Mouse (Mus musculus) inflammation-experienced regulatory T-cells, adult 6 months (primary cell): ENCODE data around the gene Akap13. TPM values are rescaled to one million over a fixed set of nuclear protein-coding genes. Genes with fewer than 3 reads are reported as not detected.
"Not testable (repeated sequence)": the region's sequence is repeated elsewhere in the genome, so short reads cannot be mapped to it uniquely, and the experiment has no call there.

Experiments used
- ATAC-seq: one replicate; pipeline ENCODE4 v1.8.0; 2017
- polyA plus RNA-seq, 3 experiments: library from polyadenylated mRNA; unstranded; fragments of 100-300 nt; shearing (Covaris generic); gene quantifications; one replicate each; pipeline ENCODE4 v1.2.1; 2017

The Akap13 gene
- polyA plus RNA-seq, 3 experiments from 2014 or later: 228 to 429 (median 340) TPM

DNA sequence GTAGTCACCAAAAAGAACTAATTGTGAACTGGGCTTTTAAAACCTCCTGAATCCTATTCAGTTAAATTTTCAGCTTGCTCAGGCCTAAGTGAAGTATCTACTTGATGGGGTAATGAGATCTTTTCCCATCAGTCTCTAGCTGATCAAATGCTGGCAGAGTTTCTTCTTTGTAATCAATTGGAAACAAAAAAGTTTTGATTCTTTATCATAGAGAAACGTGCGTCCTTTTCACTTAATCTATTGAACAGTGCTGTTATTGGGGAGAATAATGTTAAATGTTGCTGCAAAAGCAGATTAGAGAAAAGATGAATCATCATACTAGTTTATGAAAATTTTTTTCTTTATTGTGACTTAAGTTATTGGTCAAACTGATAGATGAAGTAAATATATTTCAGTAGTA, 142.5 kb downstream of the Akap13 start:
- ATAC-seq: no peak

GRCm38 (mm10) chr7:75600360-75601075, 145.2 kb downstream of the Akap13 start:
- peak; percentile 73 for ATAC-seq

DNA sequence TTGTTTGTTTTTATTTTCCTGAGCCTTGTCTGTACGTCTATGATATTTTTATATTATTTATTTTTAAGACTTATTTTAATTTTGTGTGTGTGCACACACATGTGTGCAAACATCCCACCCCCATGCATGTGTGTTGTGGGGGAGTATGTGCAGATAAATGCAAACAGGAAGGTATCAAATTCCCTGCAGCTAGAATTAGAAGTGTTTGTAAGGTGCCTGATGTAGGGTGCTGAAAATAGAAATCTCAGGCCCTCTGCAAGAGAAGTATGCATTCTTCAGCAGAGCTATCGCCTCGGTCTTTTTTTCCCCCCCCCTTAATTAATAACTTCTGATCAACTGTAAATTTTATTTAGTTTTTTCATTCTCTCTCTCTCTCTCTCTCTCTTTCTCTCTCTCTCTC, 151.9 kb downstream of the Akap13 start:
- no peak for ATAC-seq

DNA sequence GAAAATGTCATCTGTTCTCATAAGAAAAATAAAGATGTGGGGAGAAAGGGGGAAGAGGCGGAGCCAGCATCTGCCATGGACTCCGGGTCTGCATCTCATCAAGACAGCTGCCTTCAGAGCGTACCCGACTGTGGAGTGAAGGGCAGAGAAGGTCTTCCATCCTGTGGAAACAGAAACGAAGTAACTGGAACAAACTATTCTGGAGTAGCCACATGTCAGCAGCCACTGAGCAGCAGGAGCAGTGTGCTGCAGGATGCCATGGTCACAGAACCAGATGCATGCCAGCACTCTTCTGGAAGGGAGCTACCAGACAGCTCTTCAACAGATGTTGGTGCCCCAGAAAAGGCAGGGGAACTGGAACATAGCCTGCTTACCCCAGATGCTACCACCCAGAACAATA, 153.4 kb downstream of the Akap13 start:
- no peak for ATAC-seq

GRCm38 (mm10) chr7:75609456-75610262, 154.3 kb downstream of the Akap13 start:
- ATAC-seq: peak; percentile 60

DNA sequence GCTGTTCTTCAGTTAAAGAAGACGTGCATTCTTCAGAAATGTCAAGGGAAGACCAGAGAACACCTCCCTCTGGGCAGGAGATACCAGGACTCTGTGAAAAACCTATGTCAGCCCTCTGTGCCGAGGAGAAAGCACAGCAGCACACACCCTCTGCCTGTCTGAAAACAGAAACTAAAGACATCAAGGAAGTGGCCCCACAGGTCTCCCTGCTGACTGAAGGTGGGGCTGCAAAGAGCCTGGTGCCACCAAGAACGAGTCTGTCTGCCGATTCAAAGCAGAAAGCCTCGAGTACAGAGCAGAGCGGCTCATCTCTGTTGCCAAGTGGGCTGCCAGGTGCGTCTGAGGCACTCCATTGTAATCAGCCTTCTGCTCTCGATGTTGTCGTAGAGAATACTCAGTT, 155.1 kb downstream of the Akap13 start:
- ATAC-seq: peak; percentile 63

DNA sequence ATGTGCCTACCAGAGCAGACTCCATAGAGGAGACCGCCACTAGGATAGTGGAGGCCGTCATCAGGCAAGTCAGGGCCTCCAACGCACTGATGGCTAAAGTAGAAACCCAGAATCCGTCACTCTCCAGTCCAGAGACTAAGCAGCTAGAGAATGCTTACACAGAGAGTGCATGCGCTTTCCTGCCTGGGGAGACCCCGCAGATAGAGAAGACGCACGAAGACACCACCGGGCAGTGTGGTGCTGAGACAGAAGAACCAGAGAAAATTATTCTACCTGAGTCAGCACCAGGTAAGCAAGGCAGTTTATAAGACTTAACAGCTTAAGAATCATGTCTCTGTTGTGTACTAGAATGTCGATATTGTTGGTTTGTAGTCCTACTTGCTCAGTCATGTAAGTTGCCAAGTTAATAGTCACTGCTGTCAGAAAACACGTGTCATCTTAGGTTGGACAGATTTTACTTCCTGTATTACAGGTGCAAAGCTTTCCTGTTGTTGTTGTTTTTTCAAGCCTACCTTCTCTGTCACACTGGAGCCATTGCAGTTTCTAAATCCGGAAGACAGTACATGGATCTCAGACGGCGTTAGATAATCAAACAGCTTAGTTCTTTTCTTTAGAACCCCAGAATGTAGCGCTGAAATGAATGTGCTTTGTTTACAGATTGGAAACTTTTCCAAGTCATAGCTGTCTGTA, 156.1 kb downstream of the Akap13 start:
- ATAC-seq: peak; percentile 50

- peak; percentile 32 for ATAC-seq
These were observed 156.8 kb downstream of the Akap13 start for GRCm38 (mm10) chr7:75612000-75612682.

GRCm38 (mm10) chr7:75612683-75613053, 157.3 kb downstream of the Akap13 start:
- ATAC-seq: no peak

- ATAC-seq: no peak
These were observed 157.9 kb downstream of the Akap13 start for GRCm38 (mm10) chr7:75613240-75613639.

GRCm38 (mm10) chr7:75614826-75615225, 159.5 kb downstream of the Akap13 start:
- no peak for ATAC-seq

DNA sequence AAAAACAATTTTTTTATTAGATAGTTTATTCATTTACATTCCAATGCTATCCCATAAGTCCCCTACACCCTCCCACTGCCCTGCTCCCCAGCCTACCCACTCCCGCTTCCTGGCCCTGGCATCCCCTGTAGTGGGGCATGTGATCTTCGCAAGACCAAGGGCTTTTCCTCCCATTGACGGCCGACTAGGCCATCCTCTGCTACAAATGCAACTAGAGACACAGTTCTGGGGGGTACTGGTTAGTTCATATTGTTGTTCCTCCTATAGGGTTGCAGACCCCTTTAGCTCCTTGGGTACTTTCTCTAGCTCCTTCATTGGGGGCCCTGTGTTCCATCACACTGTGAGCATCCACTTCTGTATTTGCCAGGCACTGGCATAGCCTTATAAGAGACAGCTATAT, 161.9 kb downstream of the Akap13 start:
- ATAC-seq: not testable (repeated sequence)

DNA sequence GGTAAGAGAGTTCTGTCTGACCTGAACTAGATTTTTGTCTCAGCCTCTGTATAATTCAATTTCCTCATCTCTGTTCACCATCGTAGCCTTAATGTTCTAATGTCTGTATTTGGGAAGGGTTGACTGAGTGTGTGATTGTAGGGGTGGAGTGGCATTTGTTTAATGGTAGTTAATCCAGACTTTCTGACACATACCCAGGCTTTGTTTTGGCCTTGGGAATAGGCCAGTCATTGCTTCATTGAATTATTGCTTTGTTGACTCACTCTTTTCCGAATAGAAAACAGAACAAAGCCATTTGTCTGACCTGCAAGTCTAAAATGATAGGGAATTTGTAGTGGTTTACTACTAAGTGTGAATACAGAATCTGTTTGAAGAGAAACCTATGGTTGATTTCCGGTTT, 163.4 kb downstream of the Akap13 start:
- no peak for ATAC-seq

DNA sequence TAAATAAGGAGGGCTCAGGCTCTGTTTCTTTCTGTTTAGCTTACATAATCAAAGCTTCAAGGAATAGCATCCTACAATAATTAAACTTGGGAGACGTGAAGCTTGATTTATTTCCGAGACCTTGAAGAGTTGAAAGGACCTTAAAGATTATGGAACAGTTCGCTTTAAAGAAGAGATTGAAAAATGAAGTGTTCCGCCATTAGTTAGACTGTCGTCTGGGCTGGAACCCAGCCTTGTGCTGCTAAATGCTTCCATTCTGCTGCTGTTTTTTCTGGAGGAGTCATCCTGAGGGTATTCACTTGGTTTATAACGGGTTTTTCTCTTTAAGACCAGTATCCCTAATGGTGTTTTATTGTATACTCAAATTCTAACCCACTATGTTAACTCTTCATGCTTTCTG, 164.5 kb downstream of the Akap13 start:
- ATAC-seq: no peak

GRCm38 (mm10) chr7:75620395-75620960, 165.1 kb downstream of the Akap13 start:
- ATAC-seq: no peak

DNA sequence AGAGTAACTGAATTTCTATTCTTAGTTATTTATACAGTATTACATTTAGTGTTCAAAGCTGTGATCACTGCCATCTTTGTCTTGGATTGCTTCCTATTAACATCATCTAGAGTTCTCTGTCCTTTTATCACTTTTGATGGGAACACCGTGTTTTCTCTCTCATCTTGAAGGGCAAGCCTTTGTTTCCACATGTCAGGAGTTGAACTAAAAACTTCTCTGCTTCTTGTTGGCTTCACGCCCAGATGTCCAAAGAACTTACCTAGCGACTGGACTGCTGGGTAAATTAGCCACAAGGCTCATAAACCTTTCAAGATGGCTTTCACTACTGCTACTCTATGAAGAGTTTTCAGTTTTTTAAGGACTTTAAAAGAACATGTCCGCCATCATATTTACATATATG, 165.6 kb downstream of the Akap13 start:
- no peak for ATAC-seq

DNA sequence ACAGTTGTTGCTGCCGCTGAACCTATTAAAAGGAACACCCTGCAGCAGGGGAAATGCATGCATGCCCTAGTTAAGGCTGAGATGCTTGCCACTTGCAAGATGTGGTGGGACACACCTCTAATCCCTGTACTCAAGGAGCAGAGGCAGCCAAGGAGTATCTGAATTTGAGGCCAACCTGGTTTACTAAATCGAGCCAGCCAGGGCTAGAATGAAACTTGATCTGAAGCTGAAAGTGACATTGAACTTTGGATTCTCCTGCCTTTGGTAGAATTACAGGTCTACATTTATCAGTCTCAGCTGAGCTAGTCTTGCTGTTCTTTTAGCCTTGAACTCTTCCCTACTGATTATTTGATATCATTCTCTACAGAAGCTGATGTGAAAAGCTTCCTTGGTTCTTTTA, 172.5 kb downstream of the Akap13 start:
- ATAC-seq: no peak

- ATAC-seq: peak; percentile 53
These were observed 174.3 kb downstream of the Akap13 start for GRCm38 (mm10) chr7:75629669-75630068.

GRCm38 (mm10) chr7:75632941-75633340, 177.6 kb downstream of the Akap13 start:
- ATAC-seq: peak; percentile 50

- ATAC-seq: peak; percentile 55
These were observed 178.1 kb downstream of the Akap13 start for GRCm38 (mm10) chr7:75633393-75633792.

- ATAC-seq: no peak
These were observed 178.6 kb downstream of the Akap13 start for GRCm38 (mm10) chr7:75633807-75634526.

- ATAC-seq: no peak
These were observed 183.4 kb downstream of the Akap13 start for GRCm38 (mm10) chr7:75638769-75639168.
